Mouse (Mus musculus) adrenal gland, postnatal 4 days (tissue): Measurements from ENCODE around the gene Als2cl. TPM values are rescaled to one million over a fixed set of nuclear protein-coding genes. Genes with fewer than 3 reads are reported as not detected.
A peak's percentile ranks its signal among the peaks of the same experiment; 100 is the strongest.

Source experiments
- DNase-seq, 2 experiments: peaks; one replicate each; pipeline ENCODE4 v3.0.0; 2021 to 2022; ENCODE audit warnings: low spot score in 2 of 2, mixed read lengths in 2 of 2
- total RNA-seq, 2 experiments: library from RNA; stranded (reverse); gene quantifications; 2 replicates each; pipeline ENCODE4 v1.2.3; 2021

The Als2cl gene
- total RNA-seq, 2 experiments from 2014 or later, result 22.0 to 22.5 TPM

DNA sequence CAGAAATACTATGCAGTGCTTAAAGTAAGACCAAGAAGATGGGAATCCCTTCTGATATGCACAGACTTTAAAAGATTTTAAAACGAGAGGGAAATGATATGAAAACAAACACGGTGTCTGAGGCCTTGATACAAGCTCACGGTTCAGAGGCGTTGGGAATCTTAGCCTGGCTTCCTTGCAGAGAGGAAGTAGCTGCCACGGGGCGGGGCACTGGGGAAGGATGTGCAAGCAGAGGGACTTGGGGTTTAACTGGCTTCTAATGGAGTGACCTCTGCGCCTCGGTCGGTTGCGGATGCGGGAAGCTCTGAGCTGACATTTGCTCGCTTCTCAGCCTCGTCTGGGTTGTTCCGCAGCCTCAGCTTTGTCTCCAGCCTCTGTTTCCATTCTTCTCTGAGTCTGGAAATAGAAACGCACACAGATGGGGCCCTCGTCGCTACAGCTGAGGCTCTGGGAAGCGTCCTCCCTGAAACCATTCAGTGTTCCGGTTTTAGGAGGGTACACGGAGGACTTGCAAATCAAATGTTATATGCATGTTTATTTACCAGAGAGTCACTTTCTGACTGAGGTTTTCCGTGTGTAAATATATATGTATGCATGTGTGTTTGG, 35.1 kb downstream of the Als2cl start:
- DNase-seq, result no peak

GRCm38 (mm10) chr9:110915466-110915865, 35.8 kb downstream of the Als2cl start:
- DNase-seq, result no peak

DNA sequence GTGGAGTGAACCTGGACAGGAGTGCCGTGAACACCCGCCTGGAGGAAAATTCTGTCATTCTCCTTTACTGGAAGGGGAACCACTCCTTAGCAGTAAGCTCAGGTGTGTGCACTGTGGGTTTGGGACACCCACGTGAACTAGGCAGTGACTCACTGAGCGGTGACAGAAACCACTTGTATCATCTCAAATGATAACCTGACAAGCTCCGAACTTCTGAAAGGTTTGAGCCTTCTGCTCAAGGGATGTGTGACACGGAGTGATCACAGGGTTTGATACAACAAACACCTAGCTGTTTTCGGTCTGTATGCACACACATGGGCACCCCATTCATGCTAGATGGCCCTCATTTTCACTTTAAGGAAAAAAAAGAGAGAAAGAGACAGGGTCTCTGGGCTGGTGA, 37.1 kb downstream of the Als2cl start, which contains the start of gene Fam240a:
Fam240a (minus strand) TSS at position 76 of the 400 bp plus-strand sequence.
- no peak for DNase-seq

GRCm38 (mm10) chr9:110920665-110921419, 41.2 kb downstream of the Als2cl start:
- DNase-seq, result no peak

DNA sequence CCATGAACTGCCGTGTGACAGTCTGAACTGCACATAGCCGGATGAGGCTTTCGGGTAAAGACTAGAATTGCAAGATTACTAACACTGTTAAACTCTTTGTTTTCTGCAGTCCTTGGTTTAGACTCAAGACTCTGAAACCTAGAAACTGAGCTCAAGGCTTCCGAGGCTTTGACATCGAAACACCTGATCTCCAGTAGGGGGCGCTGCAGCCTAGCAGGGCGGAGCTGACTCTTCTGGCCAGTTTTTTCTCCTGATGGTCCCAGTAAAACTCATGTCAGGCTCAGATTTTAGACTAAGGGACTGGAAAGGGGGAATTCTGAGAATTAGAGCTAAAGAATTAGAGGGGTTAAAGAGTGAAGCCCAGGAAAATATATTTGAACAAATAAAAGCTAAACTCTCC, 43.1 kb downstream of the Als2cl start:
- peak; percentile 50 to 58 for DNase-seq

- DNase-seq, result no peak
Measured at GRCm38 (mm10) chr9:110931573-110931972, 51.9 kb downstream of the Als2cl start.

DNA sequence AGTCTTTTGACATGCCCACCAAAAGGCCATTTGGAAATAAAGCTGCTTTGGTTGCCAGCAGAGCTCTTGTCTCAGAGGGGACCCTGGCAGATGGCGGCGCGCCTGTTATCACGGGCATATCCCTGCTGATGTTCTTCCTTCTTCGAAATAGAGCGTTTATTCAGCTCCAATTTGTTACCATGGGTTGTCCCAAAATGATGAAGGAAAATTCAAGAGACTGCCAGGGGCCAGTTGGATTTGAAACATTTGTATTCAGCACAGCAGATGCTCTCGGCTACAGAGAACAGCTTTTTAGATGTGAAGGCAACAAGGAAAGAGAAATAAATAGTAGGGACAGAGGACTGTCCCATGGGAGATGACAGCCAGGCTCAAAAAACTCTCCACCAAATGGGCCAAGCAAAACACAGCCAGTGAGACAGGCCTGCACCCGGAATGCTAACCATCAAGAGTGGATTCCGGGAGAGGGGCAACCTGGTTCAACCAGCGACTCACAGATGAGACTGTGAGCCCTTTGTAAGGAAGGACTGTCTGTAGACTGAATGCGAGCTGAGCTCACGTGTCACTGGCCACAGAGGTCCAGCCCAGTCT, 54.3 kb downstream of the Als2cl start:
- no peak for DNase-seq

DNA sequence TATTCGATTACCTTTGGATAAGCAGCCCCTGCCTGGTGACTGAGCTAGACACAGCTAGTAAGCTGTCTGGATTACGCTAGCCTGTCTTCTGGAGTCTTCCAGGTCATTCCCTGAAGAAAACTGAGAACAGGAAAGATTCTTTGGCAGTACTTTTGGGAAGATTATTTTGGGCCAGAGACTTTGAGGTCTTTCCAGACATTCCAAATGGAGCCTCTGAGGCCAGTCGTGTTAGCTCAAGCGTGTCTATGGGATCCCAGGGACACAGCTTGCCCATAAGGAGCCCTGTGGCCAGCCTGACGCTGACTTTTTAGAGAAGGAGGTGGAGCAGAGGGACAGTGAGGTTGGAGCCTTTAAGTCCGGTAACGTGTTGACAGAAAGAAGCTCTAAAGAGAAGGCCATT, 56.3 kb downstream of the Als2cl start:
- DNase-seq, result no peak

DNA sequence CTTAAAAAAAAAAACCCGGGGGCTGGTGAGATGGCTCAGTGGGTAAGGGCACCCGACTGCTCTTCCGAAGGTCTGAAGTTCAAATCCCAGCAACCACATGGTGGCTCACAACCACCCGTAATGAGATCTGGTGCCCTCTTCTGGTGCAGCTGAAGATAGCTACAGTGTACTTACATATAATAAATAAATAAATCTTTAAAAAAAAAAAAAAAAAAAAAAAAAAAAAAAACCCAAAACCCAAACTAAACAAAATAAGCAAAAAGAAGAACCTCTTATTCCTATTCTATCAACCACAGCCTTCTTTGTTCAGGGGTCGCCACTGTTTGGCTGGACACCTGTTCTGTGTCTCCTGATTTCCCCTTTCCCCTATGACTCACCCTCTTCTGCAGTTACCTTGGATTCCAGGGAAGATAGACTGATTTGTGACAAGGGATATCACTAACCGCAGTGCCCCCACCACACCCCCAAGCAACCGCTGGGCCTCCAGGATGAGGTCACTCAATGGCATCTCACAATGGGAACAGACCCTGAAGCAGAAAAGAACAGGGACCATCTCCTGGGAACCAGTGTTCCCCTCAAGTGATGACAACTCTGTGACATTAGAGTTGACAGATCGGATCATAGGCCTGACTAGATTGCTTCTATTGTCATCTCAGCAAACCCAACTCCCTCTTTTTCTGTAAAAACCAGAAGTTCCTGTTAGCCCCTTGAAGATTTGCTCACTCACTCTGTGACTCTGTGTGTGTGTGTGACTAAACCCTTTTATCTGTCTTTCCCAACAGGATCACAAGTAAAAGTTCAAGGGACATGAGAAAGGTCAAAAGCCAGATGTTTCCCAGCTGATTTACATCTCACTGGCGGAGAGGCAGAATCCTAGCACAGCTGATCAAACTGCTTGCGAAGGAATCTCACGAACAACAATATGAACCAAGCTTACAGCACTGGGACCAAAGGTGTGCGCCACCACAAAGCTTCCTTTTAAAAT, 58.1 kb downstream of the Als2cl start:
- no peak for DNase-seq

DNA sequence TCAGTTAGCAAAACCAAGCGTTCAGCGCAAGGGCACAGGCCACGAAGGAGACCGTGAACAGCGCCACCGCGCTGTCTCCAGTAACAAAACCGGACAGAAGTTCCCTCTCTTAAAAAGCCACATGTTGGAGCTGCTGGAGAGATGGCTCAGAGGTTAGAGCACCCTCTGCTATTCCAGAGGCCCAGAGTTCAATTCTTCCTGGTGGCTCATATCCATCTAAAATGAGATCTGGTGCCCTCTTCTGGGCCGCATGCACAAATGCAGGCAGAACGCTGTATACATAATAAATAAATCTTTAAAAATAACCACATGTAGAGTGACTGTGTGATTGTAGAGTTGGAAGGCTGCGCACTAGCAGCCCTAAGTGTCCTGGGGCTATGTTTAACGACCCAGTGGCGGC, 64.6 kb downstream of the Als2cl start:
- DNase-seq, result no peak

DNA sequence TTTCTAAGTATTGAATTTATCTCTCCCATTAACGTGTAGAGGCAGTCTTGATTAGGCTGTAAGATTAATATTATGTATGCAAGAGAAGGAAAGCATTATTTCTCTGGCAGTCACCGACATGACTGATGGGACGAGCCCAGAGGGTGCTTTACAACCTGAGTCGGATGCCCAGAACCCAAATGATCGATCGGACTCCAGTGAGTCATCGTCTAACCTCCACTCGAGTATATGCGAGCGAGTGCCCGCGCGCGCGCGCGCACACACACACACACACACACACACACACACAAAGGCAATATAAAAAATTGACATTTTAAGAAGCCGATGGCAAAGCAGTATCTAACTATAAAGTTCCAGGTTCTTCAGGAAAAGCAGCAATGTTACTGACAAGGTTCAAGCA, 65.7 kb downstream of the Als2cl start:
- DNase-seq, result no peak

DNA sequence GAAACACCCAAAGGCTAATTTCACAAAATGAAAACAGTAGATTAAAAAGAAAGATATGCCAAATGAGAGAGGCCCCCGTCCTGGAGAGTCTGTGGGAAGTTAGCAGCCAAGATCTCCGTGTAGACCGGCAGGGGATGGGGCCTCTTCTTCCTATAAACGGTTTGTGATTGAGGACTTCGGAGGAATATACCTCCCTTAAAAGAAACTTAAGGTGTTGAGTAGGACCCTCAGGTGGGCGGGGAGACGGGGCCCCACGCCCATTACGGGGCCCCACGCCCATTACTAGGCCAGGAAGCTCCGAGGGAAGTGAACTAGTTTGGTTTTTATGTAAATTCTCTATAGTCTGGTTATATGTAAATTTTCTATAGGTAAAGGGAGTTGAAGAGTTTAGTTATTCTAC, 66.3 kb downstream of the Als2cl start, which contains the start of gene Tdgf1:
Tdgf1 (minus strand) TSS at position 233 of the 400 bp plus-strand sequence.
- DNase-seq, result no peak

- no peak for DNase-seq
Measured at GRCm38 (mm10) chr9:110946548-110947044, 66.9 kb downstream of the Als2cl start.

DNA sequence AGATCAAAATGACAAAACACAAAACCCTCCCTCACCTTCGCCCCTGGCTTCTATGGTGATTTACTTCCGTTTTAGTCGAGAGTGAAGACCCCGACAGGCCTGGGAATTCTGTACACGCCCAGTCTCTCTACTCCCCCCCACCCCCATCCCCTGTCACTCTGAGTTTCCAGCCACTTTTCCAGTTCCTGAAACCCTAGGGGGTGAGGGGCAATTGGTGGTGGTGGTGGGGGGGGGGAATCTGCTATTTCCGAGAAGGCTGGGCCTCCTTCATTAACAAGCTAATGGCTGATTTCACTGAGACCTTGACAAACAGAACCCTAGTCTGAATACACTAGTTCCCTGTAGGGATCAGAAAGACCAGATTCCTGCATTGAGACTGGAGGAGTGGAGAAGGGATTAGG, 67.6 kb downstream of the Als2cl start:
- no peak for DNase-seq

GRCm38 (mm10) chr9:110947900-110948299, 68.2 kb downstream of the Als2cl start:
- DNase-seq, result no peak

GRCm38 (mm10) chr9:110948813-110949310, 69.2 kb downstream of the Als2cl start:
- DNase-seq, result no peak

DNA sequence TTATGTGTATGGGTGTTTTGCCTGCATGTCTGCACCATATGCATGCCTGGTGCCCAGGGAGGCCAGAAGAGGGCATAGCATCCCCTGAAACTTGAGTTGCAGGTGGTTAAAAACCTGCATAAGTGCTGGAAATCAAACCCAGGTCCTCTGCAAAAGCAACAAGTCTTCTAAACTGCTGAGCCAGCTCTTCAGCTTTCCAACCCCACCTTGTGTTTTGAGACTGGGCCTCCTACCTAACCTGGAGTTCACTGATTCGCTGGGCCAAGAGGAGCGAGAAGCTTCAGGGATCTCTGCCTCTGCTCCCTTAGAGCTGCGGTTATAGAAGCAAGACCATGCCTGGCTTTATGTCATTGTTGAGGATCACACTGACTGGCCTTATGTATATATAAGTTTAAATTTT, 70.4 kb downstream of the Als2cl start:
- no peak for DNase-seq
